Mouse (Mus musculus): ENCODE results near the gene Gm10577. TPM values are rescaled to one million over a fixed set of nuclear protein-coding genes. Genes with fewer than 3 reads are reported as not detected.

Gene Gm10577
- polyA plus RNA-seq, 1 experiment from 2014 or later = not detected

- H3K9me3 ChIP-seq = peaks cover 6% of the 10 kb centered on the region
Observed at GRCm38 (mm10) chr4:101027852-101028411, 7.4 kb upstream of the Gm10577 start.

GRCm38 (mm10) chr4:101026995-101027394 lies 6.5 kb upstream of the Gm10577 start:
- Histone ChIP-seq H3K27ac (no peak overlapping the region), H3K27me3 (no peaks in the 10 kb centered on the region), H3K9me3 (peaks cover 14% of the 10 kb centered on the region), H3K9ac (replicated peaks) (no peak overlapping the region), H3K4me2 (no peak overlapping the region), H3K36me3 (no peaks in the 10 kb centered on the region), H3K4me3 (replicated peaks) (no peak overlapping the region), H3K4me1 (replicated peaks) (no peaks in the 10 kb centered on the region)
- 75% methylated on average over 2 of the region's 2 CpGs for WGBS
- no peak for ATAC-seq (ENCODE audit: insufficient number of reproducible peaks, insufficient read depth, low FRiP score, low TSS enrichment, low read depth)

More at GRCm38 (mm10) chr4:101027852-101028411, 7.4 kb upstream of the Gm10577 start:
- 88% methylated on average over 9 of the region's 9 CpGs for WGBS
- Histone ChIP-seq H3K4me3 (replicated peaks) (no peak overlapping the region), H3K4me2 (no peak overlapping the region), H3K9ac (replicated peaks) (no peak overlapping the region), H3K36me3 (no peaks in the 10 kb centered on the region), H3K27me3 (no peaks in the 10 kb centered on the region), H3K4me1 (replicated peaks) (no peaks in the 10 kb centered on the region), H3K27ac (no peak overlapping the region)
- ATAC-seq (ENCODE audit: insufficient number of reproducible peaks, insufficient read depth, low FRiP score, low TSS enrichment, low read depth) = no peak

- no peak overlapping the region for H3K9ac ChIP-seq (replicated peaks)
- H3K9me3 ChIP-seq = peaks cover 14% of the 10 kb centered on the region
- H3K36me3 ChIP-seq = no peaks in the 10 kb centered on the region
- no peak overlapping the region for H3K4me3 ChIP-seq (replicated peaks)
- WGBS = 82% methylated on average over 5 of the region's 5 CpGs
- H3K4me1 ChIP-seq (replicated peaks) = no peaks in the 10 kb centered on the region
- no peaks in the 10 kb centered on the region for H3K27me3 ChIP-seq
- H3K4me2 ChIP-seq = no peak overlapping the region
- H3K27ac ChIP-seq = no peak overlapping the region
- ATAC-seq (ENCODE audit: insufficient number of reproducible peaks, insufficient read depth, low FRiP score, low TSS enrichment, low read depth) = no peak
Observed at GRCm38 (mm10) chr4:101026566-101026965, 6.1 kb upstream of the Gm10577 start.

GRCm38 (mm10) chr4:101017806-101018205 lies 2.7 kb downstream of the Gm10577 start:
- 87% methylated on average over 4 of the region's 4 CpGs for WGBS
- no peaks in the 10 kb centered on the region for H3K36me3 ChIP-seq
- H3K27me3 ChIP-seq = no peaks in the 10 kb centered on the region
- no peaks in the 10 kb centered on the region for H3K4me1 ChIP-seq (replicated peaks)
- no peak overlapping the region for H3K4me2 ChIP-seq
- ATAC-seq (ENCODE audit: insufficient number of reproducible peaks, insufficient read depth, low FRiP score, low TSS enrichment, low read depth) = no peak
- no peak overlapping the region for H3K4me3 ChIP-seq (replicated peaks)
- peaks cover 16% of the 10 kb centered on the region for H3K9me3 ChIP-seq
- H3K9ac ChIP-seq (replicated peaks) = no peak overlapping the region
- H3K27ac ChIP-seq = no peak overlapping the region

- Histone ChIP-seq H3K9me3 (no peaks in the 10 kb centered on the region), H3K27ac (no peak overlapping the region), H3K27me3 (no peaks in the 10 kb centered on the region), H3K4me2 (no peak overlapping the region), H3K4me1 (replicated peaks) (no peaks in the 10 kb centered on the region), H3K9ac (replicated peaks) (no peak overlapping the region), H3K36me3 (peaks cover 40% of the 10 kb centered on the region), H3K4me3 (replicated peaks) (no peak overlapping the region)
- no peak for ATAC-seq (ENCODE audit: insufficient number of reproducible peaks, insufficient read depth, low FRiP score, low TSS enrichment, low read depth)
- 94% methylated on average over 4 of the region's 4 CpGs for WGBS
Observed at GRCm38 (mm10) chr4:101009092-101009491, 11.4 kb downstream of the Gm10577 start.

- Histone ChIP-seq H3K4me1 (replicated peaks) (no peaks in the 10 kb centered on the region), H3K4me3 (replicated peaks) (no peak overlapping the region), H3K36me3 (peaks cover 45% of the 10 kb centered on the region), H3K27me3 (no peaks in the 10 kb centered on the region), H3K4me2 (no peak overlapping the region), H3K9ac (replicated peaks) (no peak overlapping the region), H3K27ac (no peak overlapping the region), H3K9me3 (no peaks in the 10 kb centered on the region)
- WGBS = 75% methylated on average over 5 of the region's 5 CpGs
- no peak for ATAC-seq (ENCODE audit: insufficient number of reproducible peaks, insufficient read depth, low FRiP score, low TSS enrichment, low read depth)
Observed at GRCm38 (mm10) chr4:101008362-101008769, 12.1 kb downstream of the Gm10577 start.

- Histone ChIP-seq H3K27me3 (no peaks in the 10 kb centered on the region), H3K4me2 (no peak overlapping the region), H3K9ac (replicated peaks) (no peak overlapping the region), H3K36me3 (peaks cover 85% of the 10 kb centered on the region), H3K9me3 (no peaks in the 10 kb centered on the region), H3K27ac (no peak overlapping the region), H3K4me1 (replicated peaks) (peaks cover 6% of the 10 kb centered on the region; the same call in 1 of the 2 replicates), H3K4me3 (replicated peaks) (no peak overlapping the region)
- 92% methylated on average over 16 of the region's 16 CpGs for WGBS
- ATAC-seq (ENCODE audit: insufficient number of reproducible peaks, insufficient read depth, low FRiP score, low TSS enrichment, low read depth) = no peak; the same call in 1 of the 2 replicates
Observed at GRCm38 (mm10) chr4:101002961-101003360, 17.5 kb downstream of the Gm10577 start.

GRCm38 (mm10) chr4:101001073-101001472 lies 19.4 kb downstream of the Gm10577 start:
- H3K27me3 ChIP-seq = no peaks in the 10 kb centered on the region
- no peak for ATAC-seq (ENCODE audit: insufficient number of reproducible peaks, insufficient read depth, low FRiP score, low TSS enrichment, low read depth)
- H3K4me3 ChIP-seq (replicated peaks) = no peak overlapping the region
- 92% methylated on average over 6 of the region's 6 CpGs for WGBS
- H3K9me3 ChIP-seq = no peaks in the 10 kb centered on the region
- no peak overlapping the region for H3K9ac ChIP-seq (replicated peaks)
- H3K36me3 ChIP-seq = peaks cover 84% of the 10 kb centered on the region
- H3K4me1 ChIP-seq (replicated peaks) = peaks cover 6% of the 10 kb centered on the region; the same call in 1 of the 2 replicates
- H3K27ac ChIP-seq = no peak overlapping the region
- no peak overlapping the region for H3K4me2 ChIP-seq

- 90% methylated on average over 3 of the region's 3 CpGs for WGBS
- Histone ChIP-seq H3K36me3 (peaks cover 84% of the 10 kb centered on the region), H3K9me3 (no peaks in the 10 kb centered on the region), H3K4me1 (replicated peaks) (peaks cover 6% of the 10 kb centered on the region; the same call in 1 of the 2 replicates), H3K9ac (replicated peaks) (no peak overlapping the region), H3K4me2 (no peak overlapping the region), H3K27me3 (no peaks in the 10 kb centered on the region), H3K27ac (no peak overlapping the region), H3K4me3 (replicated peaks) (no peak overlapping the region)
- no peak for ATAC-seq (ENCODE audit: insufficient number of reproducible peaks, insufficient read depth, low FRiP score, low TSS enrichment, low read depth)
Observed at GRCm38 (mm10) chr4:101000622-101001021, 19.9 kb downstream of the Gm10577 start.

GRCm38 (mm10) chr4:100998906-100999305 lies 21.6 kb downstream of the Gm10577 start:
- WGBS = 88% methylated on average over 8 of the region's 8 CpGs
- ATAC-seq (ENCODE audit: insufficient number of reproducible peaks, insufficient read depth, low FRiP score, low TSS enrichment, low read depth) = no peak
- no peak overlapping the region for H3K27ac ChIP-seq

GRCm38 (mm10) chr4:100998145-100998544 lies 22.4 kb downstream of the Gm10577 start:
- no peak for ATAC-seq (ENCODE audit: insufficient number of reproducible peaks, insufficient read depth, low FRiP score, low TSS enrichment, low read depth)
- WGBS = 26% methylated on average over 2 of the region's 2 CpGs

More at GRCm38 (mm10) chr4:100998906-100999305, 21.6 kb downstream of the Gm10577 start:
- Histone ChIP-seq H3K4me3 (replicated peaks) (no peak overlapping the region), H3K27me3 (no peaks in the 10 kb centered on the region), H3K4me2 (no peak overlapping the region), H3K9me3 (no peaks in the 10 kb centered on the region), H3K4me1 (replicated peaks) (peaks cover 6% of the 10 kb centered on the region; the same call in 1 of the 2 replicates), H3K36me3 (peaks cover 87% of the 10 kb centered on the region), H3K9ac (replicated peaks) (no peak overlapping the region)

More at GRCm38 (mm10) chr4:100998145-100998544, 22.4 kb downstream of the Gm10577 start:
- no peaks in the 10 kb centered on the region for H3K27me3 ChIP-seq
- H3K9me3 ChIP-seq = no peaks in the 10 kb centered on the region
- H3K36me3 ChIP-seq = peaks cover 89% of the 10 kb centered on the region
- no peak overlapping the region for H3K4me3 ChIP-seq (replicated peaks)
- H3K4me1 ChIP-seq (replicated peaks) = peaks cover 6% of the 10 kb centered on the region; the same call in 1 of the 2 replicates
- no peak overlapping the region for H3K4me2 ChIP-seq
- no peak overlapping the region for H3K27ac ChIP-seq
- no peak overlapping the region for H3K9ac ChIP-seq (replicated peaks)
